Mouse (Mus musculus) cortical plate, adult 2 months (tissue): ENCODE data around the gene Adamtsl1.

Experiments
- CTCF ChIP-seq: fragments of 200-500 bp; IDR thresholded peaks from 2 replicates; pipeline ENCODE4 v1.5.1; 2011; ENCODE audit warnings: mild to moderate bottlenecking, control low read depth, low read length; ENCODE audit not compliant: insufficient read depth; ENCODE audit errors: extremely low read depth
- POLR2A ChIP-seq: fragments of 200-500 bp; IDR thresholded peaks from 2 replicates; pipeline ENCODE4 v1.6.1; 2011; ENCODE audit warnings: mild to moderate bottlenecking, low read length, control low read depth; ENCODE audit not compliant: insufficient read depth; ENCODE audit errors: extremely low read depth

GRCm38 (mm10) chr4:85837532-85837965 lies 323.6 kb downstream of the Adamtsl1 start:
- no peak for TF ChIP-seq POLR2A
- TF ChIP-seq CTCF: no peak
